Mouse (Mus musculus): ENCODE data around the gene Rxfp2.

DNA sequence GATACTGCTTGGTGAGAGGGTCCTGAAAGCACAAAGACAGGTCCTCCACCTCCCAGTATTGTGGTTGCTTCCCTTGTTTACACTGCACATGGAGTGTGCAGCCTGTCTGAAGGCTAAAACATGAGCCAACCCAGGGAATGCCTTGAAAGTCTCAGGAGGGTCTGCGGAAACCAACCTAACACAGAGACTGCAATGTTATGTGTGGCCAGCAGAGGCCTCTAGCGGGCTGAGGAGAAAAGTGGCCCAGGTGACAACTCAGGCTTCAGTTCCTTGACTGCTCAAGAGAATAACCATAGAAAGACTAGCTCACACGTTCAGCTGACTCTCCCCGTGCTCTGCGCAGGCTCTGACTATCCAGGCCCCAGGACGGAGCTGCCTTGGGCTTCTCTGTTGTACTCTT, 79.1 kb downstream of the Rxfp2 start:
- TF ChIP-seq CTCF (IDR thresholded peaks at IDR 0.05; ENCODE audit: insufficient read depth, low read length): peak; percentile 94
- no peak for TF ChIP-seq POLR2A (IDR thresholded peaks at IDR 0.05; ENCODE audit: borderline replicate concordance, extremely low read depth, low read depth, low read length)
